Mouse (Mus musculus): ENCODE results near the gene Efcab2. TPM values are rescaled to one million over a fixed set of nuclear protein-coding genes. Genes with fewer than 3 reads are reported as not detected.

Efcab2 gene
- polyA plus RNA-seq, 1 experiment from 2014 or later: 3.3 TPM

DNA sequence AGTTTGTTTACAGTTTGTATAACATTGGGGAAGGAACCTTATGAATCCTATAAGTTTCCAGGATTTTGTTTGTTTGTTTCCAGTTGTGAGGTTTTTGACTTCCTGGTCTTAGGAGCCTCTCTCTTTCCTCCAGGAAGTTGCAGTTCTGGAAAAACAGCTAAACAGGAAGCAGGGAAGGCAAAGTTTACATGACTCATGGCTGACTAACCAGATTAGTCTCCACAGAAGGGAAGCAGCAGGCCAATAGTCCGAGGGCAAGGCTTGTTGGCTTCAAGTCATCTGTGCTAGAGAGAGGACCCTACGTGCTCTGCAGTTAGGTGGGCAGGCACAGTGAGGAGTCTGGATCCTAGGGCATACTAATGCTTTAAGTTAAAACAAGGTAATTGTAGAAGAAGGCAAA, 86.6 kb downstream of the Efcab2 start:
- no peak overlapping the region for H3K9ac ChIP-seq
- H3K4me1 ChIP-seq (ENCODE audit: insufficient read depth): no peaks in the 10 kb centered on the region
- no peak overlapping the region for H3K4me3 ChIP-seq (ENCODE audit: low read depth, low read length)
- no peak overlapping the region for H3K4me2 ChIP-seq
- no peak overlapping the region for H3K27ac ChIP-seq (ENCODE audit: low read depth)
- DNase-seq: peak; percentile 16
- WGBS: 59% methylated on average over 2 of the region's 2 CpGs
- no peak for TF ChIP-seq CTCF (IDR thresholded peaks at IDR 0.05; ENCODE audit: low read depth)
- no peaks in the 10 kb centered on the region for H3K9me3 ChIP-seq (ENCODE audit: low read depth, low read length)
- H3K36me3 ChIP-seq (ENCODE audit: insufficient read depth): no peaks in the 10 kb centered on the region
- H3K27me3 ChIP-seq (ENCODE audit: insufficient read depth, low read length): no peaks in the 10 kb centered on the region
- ATAC-seq (ENCODE audit: insufficient read depth): no peak

DNA sequence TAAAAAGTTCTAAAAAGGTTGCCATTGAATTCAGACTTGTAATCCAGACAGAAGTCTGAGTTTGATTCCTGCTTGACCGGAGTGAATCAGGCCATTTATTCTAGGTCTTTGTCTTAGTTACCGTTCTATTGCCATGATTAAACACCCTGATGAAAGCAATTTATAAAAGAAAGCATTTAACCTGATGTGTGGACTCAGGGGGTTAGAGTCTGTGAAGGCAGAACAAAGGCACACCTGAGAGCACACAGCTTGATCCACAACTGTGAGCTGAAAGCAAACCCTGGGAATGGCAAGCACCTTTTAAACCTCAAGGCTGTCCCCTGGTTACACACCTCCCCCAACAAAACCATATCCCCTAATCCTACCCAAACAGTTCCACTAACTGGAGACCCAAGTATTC, 90.3 kb downstream of the Efcab2 start:
- H3K4me3 ChIP-seq (ENCODE audit: low read depth, low read length): no peak overlapping the region
- no peak overlapping the region for H3K9ac ChIP-seq
- TF ChIP-seq CTCF (IDR thresholded peaks at IDR 0.05; ENCODE audit: low read depth): no peak
- no peaks in the 10 kb centered on the region for H3K36me3 ChIP-seq (ENCODE audit: insufficient read depth)
- ATAC-seq (ENCODE audit: insufficient read depth) (no peak), DNase-seq (no peak)
- no peak overlapping the region for H3K27ac ChIP-seq (ENCODE audit: low read depth)
- H3K4me1 ChIP-seq (ENCODE audit: insufficient read depth): no peaks in the 10 kb centered on the region
- no peaks in the 10 kb centered on the region for H3K27me3 ChIP-seq (ENCODE audit: insufficient read depth, low read length)
- 63% methylated on average over 2 of the region's 2 CpGs for WGBS
- H3K4me2 ChIP-seq: no peak overlapping the region
- H3K9me3 ChIP-seq (ENCODE audit: low read depth, low read length): no peaks in the 10 kb centered on the region

DNA sequence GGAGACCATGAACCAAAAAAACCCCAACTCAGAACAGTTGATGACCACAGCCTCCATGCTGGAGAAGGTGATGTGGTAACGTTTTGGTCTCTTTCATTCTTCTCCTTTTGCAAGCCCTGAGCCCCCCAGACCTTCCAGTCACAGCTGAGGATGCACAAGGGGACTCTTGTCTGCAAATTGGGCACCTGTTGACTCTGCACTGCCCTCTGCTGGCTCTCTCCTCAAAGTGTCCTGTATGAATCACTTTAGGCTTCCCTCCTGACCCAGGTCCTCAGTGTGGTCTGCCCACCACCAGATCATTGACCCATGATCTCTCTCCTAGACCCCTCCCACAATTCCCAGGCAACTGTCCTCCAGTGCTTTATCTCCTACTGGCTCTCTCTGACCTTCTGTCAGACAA, 91.0 kb downstream of the Efcab2 start:
- Histone ChIP-seq H3K4me2 (no peak overlapping the region), H3K27ac (ENCODE audit: low read depth) (no peak overlapping the region), H3K27me3 (ENCODE audit: insufficient read depth, low read length) (no peaks in the 10 kb centered on the region), H3K4me3 (ENCODE audit: low read depth, low read length) (no peak overlapping the region), H3K36me3 (ENCODE audit: insufficient read depth) (no peaks in the 10 kb centered on the region), H3K9me3 (ENCODE audit: low read depth, low read length) (no peaks in the 10 kb centered on the region), H3K4me1 (ENCODE audit: insufficient read depth) (no peaks in the 10 kb centered on the region), H3K9ac (no peak overlapping the region)
- DNase-seq (peak; percentile 28), ATAC-seq (ENCODE audit: insufficient read depth) (no peak)
- TF ChIP-seq CTCF (IDR thresholded peaks at IDR 0.05; ENCODE audit: low read depth): peak; percentile 48
- 36% methylated on average over 1 of the region's 1 CpGs for WGBS

DNA sequence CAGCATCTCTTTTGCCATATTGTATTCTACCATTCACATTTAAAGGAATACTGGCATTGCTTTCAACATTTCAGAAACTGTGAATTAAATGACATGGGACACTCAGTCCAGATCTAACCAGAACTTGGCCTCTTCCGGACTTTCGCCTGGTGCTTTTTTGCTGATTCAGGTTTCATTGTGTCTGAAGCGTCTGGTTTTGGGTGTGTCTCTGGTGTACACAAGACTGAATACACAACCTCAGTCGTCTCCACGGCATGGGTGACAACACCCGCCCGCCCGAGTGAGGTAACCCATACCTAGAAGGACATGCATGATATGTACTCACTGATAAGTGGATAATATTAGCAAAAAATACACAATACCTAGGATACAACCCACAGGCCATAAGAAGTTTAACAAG, 101.1 kb downstream of the Efcab2 start:
- Histone ChIP-seq H3K4me1 (ENCODE audit: insufficient read depth) (no peaks in the 10 kb centered on the region), H3K4me2 (no peak overlapping the region), H3K27me3 (ENCODE audit: insufficient read depth, low read length) (no peaks in the 10 kb centered on the region), H3K9me3 (ENCODE audit: low read depth, low read length) (no peaks in the 10 kb centered on the region), H3K27ac (ENCODE audit: low read depth) (no peak overlapping the region), H3K9ac (no peak overlapping the region), H3K36me3 (ENCODE audit: insufficient read depth) (no peaks in the 10 kb centered on the region), H3K4me3 (ENCODE audit: low read depth, low read length) (no peak overlapping the region)
- DNase-seq (no peak), ATAC-seq (ENCODE audit: insufficient read depth) (no peak)
- WGBS: 89% methylated on average over 8 of the region's 8 CpGs
- no peak for TF ChIP-seq CTCF (IDR thresholded peaks at IDR 0.05; ENCODE audit: low read depth)

DNA sequence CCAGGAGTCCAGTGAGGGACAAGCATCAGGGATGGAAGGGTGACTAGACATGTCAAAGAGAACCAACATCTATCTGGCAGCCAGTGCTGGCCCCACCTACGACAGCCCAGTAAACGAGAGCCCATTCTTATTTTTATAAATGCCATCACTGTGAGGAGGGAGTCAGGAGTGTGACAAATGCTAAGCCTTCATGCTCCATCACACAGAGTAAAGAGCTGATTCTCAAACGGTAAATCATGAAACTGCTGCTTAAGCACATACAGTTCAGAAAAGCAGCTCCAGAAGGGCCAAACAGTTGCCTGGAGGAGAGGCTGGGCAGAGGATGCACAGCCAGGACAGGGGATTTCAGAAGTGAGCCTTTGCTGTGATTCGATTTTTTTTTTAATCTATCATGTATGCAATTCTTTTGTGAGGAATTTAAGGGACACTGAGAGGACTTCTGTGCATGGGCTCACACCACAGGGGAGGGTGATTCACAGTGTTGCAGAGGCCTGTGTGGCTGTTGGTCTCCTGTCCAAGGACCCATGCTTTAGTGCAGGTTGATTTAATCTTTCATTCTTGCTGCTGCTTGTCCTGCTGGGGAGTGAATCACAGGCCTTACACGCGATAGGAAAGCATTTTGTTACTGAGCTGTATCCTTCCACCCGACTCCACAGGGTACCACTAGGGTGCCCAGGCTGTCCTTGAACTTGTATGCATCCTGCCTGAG, 106.6 kb downstream of the Efcab2 start:
- ATAC-seq (ENCODE audit: insufficient read depth) (no peak), DNase-seq (no peak)
- Histone ChIP-seq H3K36me3 (ENCODE audit: insufficient read depth) (no peaks in the 10 kb centered on the region), H3K9ac (no peak overlapping the region), H3K27me3 (ENCODE audit: insufficient read depth, low read length) (no peaks in the 10 kb centered on the region), H3K27ac (ENCODE audit: low read depth) (no peak overlapping the region), H3K9me3 (ENCODE audit: low read depth, low read length) (no peaks in the 10 kb centered on the region), H3K4me1 (ENCODE audit: insufficient read depth) (no peaks in the 10 kb centered on the region), H3K4me3 (ENCODE audit: low read depth, low read length) (no peak overlapping the region), H3K4me2 (no peak overlapping the region)
- no peak for TF ChIP-seq CTCF (IDR thresholded peaks at IDR 0.05; ENCODE audit: low read depth)
- 50% methylated on average over 7 of the region's 7 CpGs for WGBS

DNA sequence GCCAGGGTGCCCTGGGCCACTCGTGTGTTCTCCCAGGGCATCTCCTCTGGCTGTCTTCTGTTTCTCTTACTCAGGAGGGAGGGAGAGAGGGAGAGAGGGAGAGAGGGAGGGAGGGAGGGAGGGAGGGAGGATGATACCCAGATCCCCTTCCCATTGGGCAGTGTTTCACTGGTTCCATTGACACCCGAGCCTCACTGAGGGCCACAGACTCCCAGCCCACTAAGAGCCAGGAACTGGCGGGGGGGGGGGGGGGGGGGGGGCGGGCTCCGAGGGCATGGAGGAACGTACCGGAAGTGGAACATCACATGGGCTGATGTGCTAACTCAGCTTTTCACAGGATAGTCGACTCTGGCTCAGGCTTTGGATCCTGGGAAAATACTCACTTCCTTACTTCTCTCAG, 108.1 kb downstream of the Efcab2 start:
- Histone ChIP-seq H3K4me1 (ENCODE audit: insufficient read depth) (no peaks in the 10 kb centered on the region), H3K36me3 (ENCODE audit: insufficient read depth) (no peaks in the 10 kb centered on the region), H3K27ac (ENCODE audit: low read depth) (no peak overlapping the region), H3K9me3 (ENCODE audit: low read depth, low read length) (no peaks in the 10 kb centered on the region), H3K9ac (no peak overlapping the region), H3K4me2 (no peak overlapping the region), H3K4me3 (ENCODE audit: low read depth, low read length) (no peak overlapping the region), H3K27me3 (ENCODE audit: insufficient read depth, low read length) (no peaks in the 10 kb centered on the region)
- no peak for TF ChIP-seq CTCF (IDR thresholded peaks at IDR 0.05; ENCODE audit: low read depth)
- peak; percentile 15 for DNase-seq
- 23% methylated on average over 5 of the region's 8 CpGs for WGBS
- peak; percentile 47 for ATAC-seq (ENCODE audit: insufficient read depth)

DNA sequence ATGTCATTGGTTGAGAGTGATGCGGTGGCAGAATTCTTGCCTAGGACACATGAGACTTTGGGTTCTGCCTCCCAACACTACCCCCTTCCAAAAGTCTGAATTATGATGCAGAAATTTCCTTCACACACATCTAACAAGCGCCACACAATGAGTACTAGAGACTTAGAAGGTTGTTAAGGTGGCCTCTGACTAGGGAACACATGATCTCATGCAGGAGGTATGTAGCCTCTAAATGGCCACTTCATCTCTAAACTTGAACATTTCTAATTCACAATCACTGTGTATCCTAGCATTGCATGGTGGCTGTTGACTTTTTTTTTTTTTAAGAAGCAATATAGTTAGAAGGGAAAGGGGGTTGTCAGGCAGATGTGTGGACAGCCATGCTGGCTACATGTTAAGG, 110.0 kb downstream of the Efcab2 start:
- H3K27ac ChIP-seq (ENCODE audit: low read depth): no peak overlapping the region
- no peaks in the 10 kb centered on the region for H3K27me3 ChIP-seq (ENCODE audit: insufficient read depth, low read length)
- WGBS: 74% methylated on average over 2 of the region's 2 CpGs
- no peak overlapping the region for H3K4me3 ChIP-seq (ENCODE audit: low read depth, low read length)
- no peaks in the 10 kb centered on the region for H3K9me3 ChIP-seq (ENCODE audit: low read depth, low read length)
- no peak overlapping the region for H3K4me2 ChIP-seq
- DNase-seq (peak; percentile 22), ATAC-seq (ENCODE audit: insufficient read depth) (peak; percentile 54; the same call in 1 of the 2 replicates)
- no peak for TF ChIP-seq CTCF (IDR thresholded peaks at IDR 0.05; ENCODE audit: low read depth)
- H3K9ac ChIP-seq: no peak overlapping the region
- H3K4me1 ChIP-seq (ENCODE audit: insufficient read depth): no peaks in the 10 kb centered on the region
- no peaks in the 10 kb centered on the region for H3K36me3 ChIP-seq (ENCODE audit: insufficient read depth)

All from lung, embryonic 14.5 days (tissue).